Mouse (Mus musculus): ENCODE measurements around the gene Kcns3. TPM values are rescaled to one million over a fixed set of nuclear protein-coding genes. Genes with fewer than 3 reads are reported as not detected.

Gene Kcns3
- total and polyA plus RNA-seq, 3 experiments = not detected

DNA sequence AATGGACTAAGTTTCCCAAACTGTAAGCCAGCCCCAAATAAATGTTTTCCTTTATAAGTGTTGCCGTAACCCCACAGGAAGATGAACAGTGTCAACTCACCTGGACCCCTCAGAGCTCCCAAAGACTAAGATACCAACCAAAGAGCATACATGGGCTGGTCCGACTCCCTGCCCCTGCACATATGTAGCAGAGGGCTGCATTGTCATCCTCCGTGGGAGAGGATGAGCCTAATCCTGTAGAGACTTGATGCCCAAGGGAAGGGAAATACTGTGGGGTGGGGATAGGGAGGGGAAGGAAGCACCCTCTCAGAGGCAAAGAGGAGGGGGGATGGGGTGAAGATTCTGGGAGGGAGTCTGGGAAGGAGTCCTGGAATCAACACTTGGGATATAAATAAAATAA is 7.8 kb upstream of the Kcns3 start:
- Histone ChIP-seq H3K79me2 (replicated peaks; ENCODE audit: control insufficient read depth, extremely low read depth, insufficient read depth, poor library complexity, severe bottlenecking) (no peaks in the 10 kb centered on the region), H3K9ac (ENCODE audit: insufficient read depth, low read depth) (no peak overlapping the region), H3K36me3 (replicated peaks in 1 of 2; ENCODE audit: control insufficient read depth in 1 of 2, insufficient read depth in 1 of 2, low read length in 1 of 2) (no peaks in the 10 kb centered on the region), H3K27me3 (replicated peaks) (no peaks in the 10 kb centered on the region), H3K27ac (ENCODE audit: insufficient read depth, low read depth) (no peak overlapping the region), H3K4me1 (ENCODE audit: control insufficient read depth in 1 of 2, insufficient read depth in 2 of 2) (peaks cover 4 to 21% of the 10 kb centered on the region in 2 experiments; a peak in 2 of 4 replicates), H3K9me3 (replicated peaks; ENCODE audit: low read length) (no peaks in the 10 kb centered on the region), H3K4me3 (replicated peaks in 1 of 3; ENCODE audit: low read depth in 2 of 3, low read length in 2 of 3, poor library complexity in 1 of 3) (no peak overlapping the region), H3K4me2 (ENCODE audit: insufficient read depth, low read depth, poor library complexity, severe bottlenecking) (no peak overlapping the region)
- TF ChIP-seq UBTF (IDR thresholded peaks at IDR 0.05; ENCODE audit: low read depth, low read length) (no peak), HCFC1 (IDR thresholded peaks at IDR 0.05; ENCODE audit: low read depth, low read length) (no peak), SMC3 (IDR thresholded peaks at IDR 0.05; ENCODE audit: low read depth, low read length) (no peak), TBP (conservative IDR thresholded peaks at IDR 0.05; ENCODE audit: low read depth, low read length) (no peak), USF1 (IDR thresholded peaks at IDR 0.05; ENCODE audit: low read depth, low read length) (no peak), KAT2A (IDR thresholded peaks at IDR 0.05; ENCODE audit: insufficient replicate concordance, low read length) (no peak), GABPA (IDR thresholded peaks at IDR 0.05; ENCODE audit: insufficient replicate concordance, low read depth, low read length) (no peak), CHD2 (IDR thresholded peaks at IDR 0.05; ENCODE audit: low read length) (no peak), ETS1 (conservative IDR thresholded peaks at IDR 0.05; ENCODE audit: low read depth, low read length) (no peak), CHD1 (IDR thresholded peaks at IDR 0.05; ENCODE audit: low read depth, low read length) (no peak), RCOR1 (conservative IDR thresholded peaks at IDR 0.05; ENCODE audit: low read depth, low read length) (no peak), RAD21 (IDR thresholded peaks at IDR 0.05; ENCODE audit: low read depth, low read length) (no peak), ELF1 (IDR thresholded peaks at IDR 0.05; ENCODE audit: low read depth, low read length) (no peak)
- DNase-seq (ENCODE audit: extremely low read depth) = no peak
- in situ Hi-C loops (cut with MboI; ENCODE audit: low pct_ligation_motif_present, low pct_unique_long_range_greater_than_20kb, low sequenced_read_pairs) (no loop called here), dilution Hi-C loops (cut with MboI; ENCODE audit: extremely low pct_ligation_motif_present, extremely low pct_unique_long_range_greater_than_20kb, low sequenced_read_pairs) (no loop called here)

GRCm38 (mm10) chr12:11155123-11155522 is 4.3 kb upstream of the Kcns3 start:
- TF ChIP-seq ZC3H11A (IDR thresholded peaks at IDR 0.05; ENCODE audit: low read depth, low read length) = no peak
- TF ChIP-seq JUN (IDR thresholded peaks at IDR 0.05; ENCODE audit: insufficient read depth, low read depth, low read length) = no peak; the same call in 1 of the 2 replicates
- peak; percentile 64 for TF ChIP-seq IRF4 (IDR thresholded peaks at IDR 0.05; ENCODE audit: low read depth, low read length)
- TF ChIP-seq POLR2AphosphoS2 (IDR thresholded peaks at IDR 0.05; ENCODE audit: low read depth, low read length) = no peak
- 0 out of 2 replicates have a peak, but pooled peaks have one; percentile 61 for TF ChIP-seq MAFK (IDR thresholded peaks at IDR 0.05; ENCODE audit: insufficient replicate concordance, low read length)
- no peak for TF ChIP-seq BHLHE40 (IDR thresholded peaks at IDR 0.05; ENCODE audit: low read depth, low read length)
- no peak for TF ChIP-seq MAX (IDR thresholded peaks at IDR 0.05; ENCODE audit: low read length)
- no peak for TF ChIP-seq PAX5 (IDR thresholded peaks at IDR 0.05; ENCODE audit: low read length)
- TF ChIP-seq ETS1 (conservative IDR thresholded peaks at IDR 0.05; ENCODE audit: low read depth, low read length) = peak; percentile 29
- in situ Hi-C loops (cut with MboI; ENCODE audit: low pct_ligation_motif_present, low pct_unique_long_range_greater_than_20kb, low sequenced_read_pairs) (no loop called here), dilution Hi-C loops (cut with MboI; ENCODE audit: extremely low pct_ligation_motif_present, extremely low pct_unique_long_range_greater_than_20kb, low sequenced_read_pairs) (no loop called here)
- no peaks in the 10 kb centered on the region for H3K27me3 ChIP-seq (replicated peaks)
- H3K4me3 ChIP-seq (replicated peaks in 1 of 3; ENCODE audit: low read depth in 2 of 3, low read length in 2 of 3, poor library complexity in 1 of 3) = no peak overlapping the region
- no peaks in the 10 kb centered on the region for H3K36me3 ChIP-seq (replicated peaks in 1 of 2; ENCODE audit: control insufficient read depth in 1 of 2, insufficient read depth in 1 of 2, low read length in 1 of 2)
- no peak overlapping the region for H3K27ac ChIP-seq (ENCODE audit: insufficient read depth, low read depth)
- no peaks in the 10 kb centered on the region for H3K79me2 ChIP-seq (replicated peaks; ENCODE audit: control insufficient read depth, extremely low read depth, insufficient read depth, poor library complexity, severe bottlenecking)
- H3K4me2 ChIP-seq (ENCODE audit: insufficient read depth, low read depth, poor library complexity, severe bottlenecking) = no peak overlapping the region
- H3K4me1 ChIP-seq (ENCODE audit: control insufficient read depth in 1 of 2, insufficient read depth in 2 of 2) = peaks cover 4 to 24% of the 10 kb centered on the region in 2 experiments; a peak in 2 of 4 replicates
- no peak overlapping the region for H3K9ac ChIP-seq (ENCODE audit: insufficient read depth, low read depth)
- peak; percentile 72 for DNase-seq (ENCODE audit: extremely low read depth)
- peaks cover 3% of the 10 kb centered on the region for H3K9me3 ChIP-seq (replicated peaks; ENCODE audit: low read length)
